Mouse (Mus musculus) right cerebral cortex, postnatal 10 days (tissue): ENCODE data around the gene Atg7.
"Not testable (repeated sequence)": the region's sequence is repeated elsewhere in the genome, so short reads cannot be mapped to it uniquely, and the experiment has no call there.

ENCODE experiments used
- DNase-seq, 2 experiments: peaks; one replicate each; pipeline ENCODE4 v3.0.0; 2021; ENCODE audit warnings: low spot score in 2 of 2

Atg7 gene

GRCm38 (mm10) chr6:114876546-114876945 is 233.6 kb downstream of the Atg7 start:
- DNase-seq = no peak

- DNase-seq = peak in 1 of 2 experiments; percentile 47
Measured at GRCm38 (mm10) chr6:114878841-114879520, 236.1 kb downstream of the Atg7 start.

- no peak for DNase-seq
Measured at GRCm38 (mm10) chr6:114880798-114881197, 237.9 kb downstream of the Atg7 start.

- no peak for DNase-seq
Measured at GRCm38 (mm10) chr6:114882212-114882611, 239.3 kb downstream of the Atg7 start.

- no peak for DNase-seq
Measured at GRCm38 (mm10) chr6:114882675-114883074, 239.8 kb downstream of the Atg7 start.

- DNase-seq = peak; percentile 87 to 91
Measured at GRCm38 (mm10) chr6:114883261-114883740, 240.4 kb downstream of the Atg7 start.

- no peak for DNase-seq
Measured at GRCm38 (mm10) chr6:114885129-114885528, 242.2 kb downstream of the Atg7 start.

GRCm38 (mm10) chr6:114886012-114886411 is 243.1 kb downstream of the Atg7 start:
- DNase-seq = no peak

- no peak for DNase-seq
Measured at GRCm38 (mm10) chr6:114886504-114887361, 243.8 kb downstream of the Atg7 start.

GRCm38 (mm10) chr6:114888922-114889321 is 246.0 kb downstream of the Atg7 start:
- DNase-seq = peak; percentile 75 to 80

- not testable (repeated sequence) for DNase-seq
Measured at GRCm38 (mm10) chr6:114889971-114890370, 247.1 kb downstream of the Atg7 start.

- peak; percentile 91 to 93 for DNase-seq
Measured at GRCm38 (mm10) chr6:114890411-114891115, 247.7 kb downstream of the Atg7 start.

GRCm38 (mm10) chr6:114891272-114891671 is 248.4 kb downstream of the Atg7 start:
- DNase-seq = no peak

- DNase-seq = no peak
Measured at GRCm38 (mm10) chr6:114891771-114892170, 248.9 kb downstream of the Atg7 start.

- peak; percentile 86 to 93 for DNase-seq
Measured at GRCm38 (mm10) chr6:114892363-114892762, 249.5 kb downstream of the Atg7 start.

- peak; percentile 82 for DNase-seq
Measured at GRCm38 (mm10) chr6:114893427-114894209, 250.7 kb downstream of the Atg7 start.

- DNase-seq = no peak
Measured at GRCm38 (mm10) chr6:114894548-114895106, 251.7 kb downstream of the Atg7 start.

- no peak for DNase-seq
Measured at GRCm38 (mm10) chr6:114895191-114895590, 252.3 kb downstream of the Atg7 start.

GRCm38 (mm10) chr6:114896281-114896680 is 253.4 kb downstream of the Atg7 start:
- DNase-seq = no peak

GRCm38 (mm10) chr6:114898949-114899348 is 256.1 kb downstream of the Atg7 start:
- DNase-seq = no peak

GRCm38 (mm10) chr6:114899652-114900051 is 256.8 kb downstream of the Atg7 start:
- no peak for DNase-seq
